Mouse (Mus musculus) hindbrain, embryonic 16.5 days (tissue): ENCODE measurements around the gene Slc24a2. TPM values are rescaled to one million over a fixed set of nuclear protein-coding genes. Genes with fewer than 3 reads are reported as not detected.

ENCODE experiments used
- ATAC-seq: fragments of 200-750 bp; cut with Nextera tagmentation; 2 replicates; pipeline ENCODE4 v1.8.0; 2017; ENCODE audit warnings: moderate TSS enrichment, moderate library complexity
- H3K27ac ChIP-seq: fragments of 300-500 bp; sonication (generic); 2 replicates; pipeline ENCODE4 v1.5.1; 2014; ENCODE audit warnings: low read depth, mild to moderate bottlenecking, control low read depth, low read length, moderate library complexity
- H3K27me3 ChIP-seq: fragments of 300-500 bp; sonication (generic); replicated peaks from 2 replicates; pipeline ENCODE4 v1.6.1; 2014; ENCODE audit warnings: low read length; ENCODE audit not compliant: control insufficient read depth, insufficient read depth
- H3K36me3 ChIP-seq: fragments of 300-500 bp; sonication (generic); 2 replicates; pipeline ENCODE4 v1.6.1; 2014; ENCODE audit warnings: mild to moderate bottlenecking, low read length, moderate library complexity, mixed read lengths; ENCODE audit not compliant: control insufficient read depth, insufficient read depth
- H3K4me1 ChIP-seq: fragments of 300-500 bp; sonication (generic); 2 replicates; pipeline ENCODE4 v1.6.1; 2014; ENCODE audit warnings: low read depth, low read length; ENCODE audit not compliant: control insufficient read depth, insufficient read depth
- H3K4me2 ChIP-seq: fragments of 300-500 bp; sonication (generic); 2 replicates; pipeline ENCODE4 v1.6.1; 2014; ENCODE audit warnings: mild to moderate bottlenecking, low read length, control low read depth, moderate library complexity
- H3K4me3 ChIP-seq: fragments of 300-500 bp; sonication (generic); 2 replicates; pipeline ENCODE4 v1.5.1; 2014; ENCODE audit warnings: mild to moderate bottlenecking, low read length, control low read depth, moderate library complexity
- H3K9ac ChIP-seq: fragments of 300-500 bp; sonication (generic); 2 replicates; pipeline ENCODE4 v1.6.1; 2014; ENCODE audit warnings: low read depth, mild to moderate bottlenecking, control low read depth, low read length, moderate library complexity
- H3K9me3 ChIP-seq: fragments of 300-500 bp; sonication (generic); 2 replicates; pipeline ENCODE4 v1.6.1; 2014; ENCODE audit warnings: mild to moderate bottlenecking, low read length, moderate library complexity; ENCODE audit not compliant: control insufficient read depth
- WGBS: fragments of 180-500 bp; shearing (Covaris S2); extraction: QIAGEN DNeasy Blood & Tissue Kit; methylation state at CpG from one replicate; pipeline ENCODE4 v1.1.7; 2014; 5-methylcytosine and 5-hydroxymethylcytosine counted together
- polyA plus RNA-seq: library from polyadenylated mRNA; unstranded; fragments of >200 nt; fragmentation: Nextera tagmentation; extraction: Ambion mirVana; gene quantifications from 2 replicates; pipeline ENCODE4 v1.2.1, GENCODE M21; 2015

Slc24a2 gene
- polyA plus RNA-seq: 5.1 and 5.6 TPM in 2 replicates

- peak; percentile 95 for ATAC-seq
- WGBS: under 1% methylated on average over 34 of the region's 62 CpGs
Observed at GRCm38 (mm10) chr4:87229960-87230551, at the start of gene Slc24a2. Slc24a2 (minus strand) TSS chr4:87230477.

GRCm38 (mm10) chr4:87274825-87275224 is 44.5 kb upstream of the Slc24a2 start:
- H3K4me1 ChIP-seq: no peaks in the 10 kb centered on the region
- no peaks in the 10 kb centered on the region for H3K27me3 ChIP-seq
- H3K9me3 ChIP-seq: peaks cover under 1% of the 10 kb centered on the region; the same call in 1 of the 2 replicates
- 35% methylated on average over 1 of the region's 1 CpGs for WGBS
- no peak for ATAC-seq
- H3K4me3 ChIP-seq: no peak overlapping the region
- no peaks in the 10 kb centered on the region for H3K36me3 ChIP-seq
- H3K27ac ChIP-seq: no peak overlapping the region
- H3K4me2 ChIP-seq: no peak overlapping the region
- no peak overlapping the region for H3K9ac ChIP-seq

More at GRCm38 (mm10) chr4:87229960-87230551, at the start of gene Slc24a2:
- Histone ChIP-seq H3K9me3 (no peaks in the 10 kb centered on the region), H3K4me1 (no peaks in the 10 kb centered on the region; the same call in 1 of the 2 replicates), H3K36me3 (no peaks in the 10 kb centered on the region), H3K9ac (peak within 1 kb of the TSS; percentile 84), H3K27ac (peak within 1 kb of the TSS; percentile 82), H3K27me3 (no peaks in the 10 kb centered on the region), H3K4me3 (peak within 1 kb of the TSS; percentile 69), H3K4me2 (peak within 1 kb of the TSS; percentile 77)

- Histone ChIP-seq H3K27ac (no peak overlapping the region), H3K9ac (no peak overlapping the region), H3K27me3 (no peaks in the 10 kb centered on the region), H3K4me2 (no peak overlapping the region), H3K9me3 (peaks cover 4% of the 10 kb centered on the region; the same call in 1 of the 2 replicates), H3K4me3 (no peak overlapping the region), H3K36me3 (no peaks in the 10 kb centered on the region), H3K4me1 (no peaks in the 10 kb centered on the region)
- WGBS: 72% methylated on average over 2 of the region's 2 CpGs
- ATAC-seq: no peak
Observed at GRCm38 (mm10) chr4:87274276-87274675, 44.0 kb upstream of the Slc24a2 start.

- no peak for ATAC-seq
- H3K27me3 ChIP-seq: no peaks in the 10 kb centered on the region
- H3K4me2 ChIP-seq: no peak overlapping the region
- no peak overlapping the region for H3K9ac ChIP-seq
- H3K36me3 ChIP-seq: no peaks in the 10 kb centered on the region
- peaks cover 4% of the 10 kb centered on the region; the same call in 1 of the 2 replicates for H3K9me3 ChIP-seq
- no peaks in the 10 kb centered on the region for H3K4me1 ChIP-seq
- H3K27ac ChIP-seq: no peak overlapping the region
- H3K4me3 ChIP-seq: no peak overlapping the region
- WGBS: 95% methylated on average over 3 of the region's 3 CpGs
Observed at GRCm38 (mm10) chr4:87273476-87273875, 43.2 kb upstream of the Slc24a2 start.

GRCm38 (mm10) chr4:87229224-87229959 is 885 bp downstream of the Slc24a2 start:
- Histone ChIP-seq H3K9ac (peak overlapping the region; percentile 84), H3K27ac (peak overlapping the region; percentile 82; the same call in 1 of the 2 replicates), H3K27me3 (no peaks in the 10 kb centered on the region), H3K4me3 (peak overlapping the region; percentile 69), H3K9me3 (no peaks in the 10 kb centered on the region), H3K4me1 (no peaks in the 10 kb centered on the region; the same call in 1 of the 2 replicates), H3K4me2 (peak overlapping the region; percentile 77), H3K36me3 (no peaks in the 10 kb centered on the region)
- ATAC-seq: peak; percentile 75
- 10% methylated on average over 14 of the region's 14 CpGs for WGBS

- WGBS: 69% methylated on average over 2 of the region's 2 CpGs
- Histone ChIP-seq H3K4me1 (no peaks in the 10 kb centered on the region; the same call in 1 of the 2 replicates), H3K27ac (no peak overlapping the region), H3K4me3 (no peak overlapping the region), H3K27me3 (no peaks in the 10 kb centered on the region), H3K36me3 (no peaks in the 10 kb centered on the region), H3K9ac (no peak overlapping the region), H3K9me3 (peaks cover 2% of the 10 kb centered on the region; the same call in 1 of the 2 replicates), H3K4me2 (no peak overlapping the region)
- peak; percentile 45; the same call in 1 of the 2 replicates for ATAC-seq
Observed at GRCm38 (mm10) chr4:87221586-87221985, 8.7 kb downstream of the Slc24a2 start.

- 55% methylated on average over 5 of the region's 5 CpGs for WGBS
- Histone ChIP-seq H3K36me3 (no peaks in the 10 kb centered on the region), H3K4me1 (no peaks in the 10 kb centered on the region; the same call in 1 of the 2 replicates), H3K4me3 (no peak overlapping the region), H3K27ac (no peak overlapping the region), H3K4me2 (no peak overlapping the region), H3K9me3 (no peaks in the 10 kb centered on the region), H3K27me3 (no peaks in the 10 kb centered on the region), H3K9ac (no peak overlapping the region)
- peak; percentile 75 for ATAC-seq
Observed at GRCm38 (mm10) chr4:87218196-87218595, 12.1 kb downstream of the Slc24a2 start.

- ATAC-seq: peak; percentile 69
- 56% methylated on average over 6 of the region's 6 CpGs for WGBS
- Histone ChIP-seq H3K4me3 (no peak overlapping the region), H3K4me1 (peaks cover 4% of the 10 kb centered on the region), H3K4me2 (no peak overlapping the region), H3K9me3 (no peaks in the 10 kb centered on the region), H3K27me3 (no peaks in the 10 kb centered on the region), H3K9ac (no peak overlapping the region), H3K36me3 (no peaks in the 10 kb centered on the region), H3K27ac (no peak overlapping the region)
Observed at GRCm38 (mm10) chr4:87211344-87211978, 18.8 kb downstream of the Slc24a2 start.

- ATAC-seq: peak; percentile 67
- Histone ChIP-seq H3K4me3 (no peak overlapping the region), H3K27me3 (no peaks in the 10 kb centered on the region), H3K36me3 (no peaks in the 10 kb centered on the region), H3K4me1 (peaks cover 4% of the 10 kb centered on the region), H3K27ac (no peak overlapping the region), H3K9ac (no peak overlapping the region), H3K4me2 (no peak overlapping the region), H3K9me3 (no peaks in the 10 kb centered on the region)
- WGBS: 54% methylated on average over 3 of the region's 3 CpGs
Observed at GRCm38 (mm10) chr4:87210533-87210932, 19.7 kb downstream of the Slc24a2 start.
